Mouse (Mus musculus) cerebellum, postnatal 36 days (tissue): ENCODE data around the gene Cgrrf1.

Experiments
- DNase-seq, 2 experiments: peaks; one replicate each; pipeline ENCODE4 v3.0.0; 2021 to 2022; ENCODE audit warnings: mixed read lengths in 2 of 2

Cgrrf1 gene

DNA sequence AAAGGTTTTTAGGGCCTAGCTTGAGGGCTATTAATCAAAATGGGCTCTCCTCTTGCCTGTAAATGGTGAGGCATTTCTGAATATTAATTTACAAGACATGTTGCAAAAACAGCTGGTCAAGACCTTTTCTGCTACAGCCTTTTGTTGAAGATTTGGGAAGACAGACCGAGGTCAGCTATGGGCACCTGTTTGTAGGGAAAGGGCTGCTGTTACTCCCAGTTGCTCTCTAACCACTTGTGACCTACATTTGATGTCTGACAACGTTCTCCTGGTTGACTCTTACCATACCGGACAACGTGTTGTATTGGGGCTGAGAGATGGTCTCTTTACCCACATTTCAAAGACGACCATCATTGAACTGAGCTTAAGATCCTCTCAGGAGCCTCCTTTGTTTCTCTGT is 66.0 kb downstream of the Cgrrf1 start:
- no peak for DNase-seq

DNA sequence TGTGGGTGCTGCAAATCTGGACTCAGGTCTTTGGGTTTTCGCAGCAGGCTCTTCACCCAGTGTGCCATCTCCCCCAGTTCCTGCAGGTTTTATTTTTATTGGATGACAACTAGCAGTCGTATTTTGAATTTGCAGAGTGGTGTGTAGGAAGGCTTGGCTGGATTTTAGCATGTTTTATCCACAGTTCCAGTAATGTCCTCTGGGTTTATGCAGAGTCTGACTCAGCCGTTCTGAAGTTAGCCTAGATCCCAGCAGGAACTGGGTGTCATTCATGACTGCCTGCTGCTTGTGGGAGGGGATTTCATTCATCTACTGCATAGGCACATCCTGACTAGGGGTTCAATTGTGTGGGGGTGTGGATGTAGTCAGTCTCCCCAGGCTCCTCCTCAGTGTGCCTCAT is 66.7 kb downstream of the Cgrrf1 start:
- DNase-seq = no peak

DNA sequence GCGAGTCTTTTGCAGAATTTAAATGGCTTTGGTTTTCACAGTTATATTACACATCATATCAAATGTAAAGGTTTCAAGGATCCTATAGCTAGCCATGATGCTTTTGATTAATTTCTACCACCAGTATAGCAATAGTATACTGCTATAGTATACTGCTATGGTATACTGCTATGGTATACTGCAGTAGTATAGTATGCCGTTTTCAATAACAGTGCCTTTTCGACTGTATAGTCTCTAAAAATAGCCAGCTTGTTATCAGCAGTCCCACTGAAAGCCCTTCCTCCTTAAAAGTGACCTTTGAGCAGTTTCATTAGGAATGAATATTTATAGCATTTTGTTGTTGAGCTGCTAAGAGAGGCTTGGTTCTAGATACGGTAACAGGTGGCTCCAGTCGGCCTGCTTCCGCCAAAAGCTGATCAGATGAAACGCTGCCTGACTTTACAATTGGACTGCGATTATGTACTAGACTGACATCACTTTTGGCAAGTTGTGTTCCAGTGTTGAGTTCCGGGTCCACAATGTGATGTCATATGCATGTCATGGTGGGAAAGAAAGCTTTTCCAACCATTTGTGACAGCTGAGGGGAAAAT is 70.7 kb downstream of the Cgrrf1 start:
- DNase-seq = no peak
